Mouse (Mus musculus): ENCODE measurements around the gene Prdm16. TPM values are rescaled to one million over a fixed set of nuclear protein-coding genes. Genes with fewer than 3 reads are reported as not detected.

Gene Prdm16
- total RNA-seq, 2 experiments from 2014 or later, result 9.8 to 13.5 TPM

GRCm38 (mm10) chr4:154519470-154520037, 117.1 kb downstream of the Prdm16 start:
- DNase-seq (ENCODE audit: low spot score in 2 of 2), result no peak

DNA sequence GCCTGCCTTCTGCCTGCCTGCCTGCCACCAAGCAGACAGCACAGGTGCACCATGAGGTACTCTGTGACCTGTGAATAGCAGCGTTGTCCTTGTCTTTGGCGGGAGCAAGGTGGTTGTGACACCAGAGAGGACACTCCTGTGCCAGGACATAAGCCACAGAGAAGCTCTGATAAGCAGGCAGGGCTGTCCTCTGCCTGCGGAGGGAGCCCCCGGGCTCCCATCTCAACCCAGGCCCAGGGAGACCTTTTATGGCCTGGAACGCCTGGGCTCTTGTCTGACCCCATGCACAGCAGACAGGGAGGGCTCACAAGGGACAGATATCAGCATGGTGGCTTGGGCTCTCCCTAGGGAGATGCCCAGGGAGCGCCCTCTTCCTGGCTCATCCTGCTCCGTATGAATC, 118.7 kb downstream of the Prdm16 start:
- DNase-seq (ENCODE audit: low spot score in 2 of 2), result no peak

DNA sequence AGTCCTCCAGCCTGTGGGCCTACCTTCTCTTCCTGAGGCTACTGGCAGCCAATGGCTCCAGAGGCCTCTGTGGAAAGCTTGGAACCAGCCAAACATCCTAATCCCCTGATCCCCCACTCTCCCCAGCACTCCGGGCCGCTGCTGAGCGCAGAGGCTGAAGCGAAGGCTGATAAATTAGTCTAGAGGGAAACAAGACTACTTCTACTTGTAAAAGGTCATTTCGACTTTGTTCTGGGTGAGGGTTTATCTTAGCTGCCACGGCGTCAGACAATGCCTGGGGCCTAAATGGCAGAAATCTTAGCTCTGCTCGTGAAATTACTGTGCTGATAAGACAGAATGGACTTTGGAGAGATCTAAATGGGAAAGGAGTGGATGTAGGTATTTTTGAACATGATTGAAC, 120.2 kb downstream of the Prdm16 start:
- no peak for DNase-seq (ENCODE audit: low spot score in 2 of 2)

GRCm38 (mm10) chr4:154513664-154514063, 123.0 kb downstream of the Prdm16 start:
- DNase-seq (ENCODE audit: low spot score in 2 of 2), result no peak

DNA sequence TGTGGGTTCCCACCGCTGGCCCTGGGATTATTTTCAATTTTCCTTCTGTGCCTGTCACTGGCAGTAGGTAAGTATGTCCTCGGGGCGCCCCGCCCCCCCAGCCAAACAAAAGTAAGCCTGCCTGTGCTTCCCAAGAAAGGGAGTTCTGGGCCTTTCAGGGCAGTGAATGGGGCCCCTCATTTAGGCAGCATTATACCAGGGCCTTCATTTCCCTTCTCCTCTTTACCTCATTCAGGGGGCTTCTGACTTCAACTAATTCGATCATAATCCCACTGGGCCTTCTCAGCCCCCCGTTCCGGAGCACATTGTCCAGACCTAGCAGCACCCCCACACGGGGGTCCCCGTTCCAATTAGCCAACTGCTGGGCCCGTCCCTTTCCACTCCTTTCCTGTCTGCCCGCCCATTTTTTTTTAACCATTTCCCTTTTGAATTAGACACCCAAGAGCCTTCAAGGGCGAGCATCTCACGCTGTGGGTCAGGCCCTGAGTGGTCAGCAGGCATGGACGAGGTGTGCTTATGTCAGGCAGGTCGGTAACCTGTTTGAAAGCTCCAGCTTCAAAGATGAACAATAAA, 124.1 kb downstream of the Prdm16 start:
- DNase-seq (ENCODE audit: low spot score in 2 of 2), result no peak

DNA sequence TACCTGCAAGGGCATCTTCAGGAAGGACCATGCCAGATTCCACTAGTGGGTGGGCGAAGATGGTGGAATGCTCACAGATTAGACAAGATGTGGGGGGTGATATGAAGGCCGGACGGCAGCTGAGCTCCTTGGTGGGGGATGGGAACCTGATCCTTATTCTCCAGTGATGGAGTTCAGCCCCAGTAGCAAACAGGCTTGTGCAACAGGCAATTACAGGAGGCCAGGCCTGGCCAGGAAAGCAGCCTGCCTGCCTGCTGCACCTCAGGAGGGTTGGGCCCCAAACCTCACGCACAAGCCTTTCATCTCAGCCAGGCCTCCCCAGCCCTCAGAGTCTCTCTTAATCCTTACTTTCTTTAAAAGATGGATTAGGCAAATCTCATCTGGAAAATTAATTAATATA, 124.9 kb downstream of the Prdm16 start:
- no peak for DNase-seq (ENCODE audit: low spot score in 2 of 2)

- peak; percentile 56 to 67 for DNase-seq (ENCODE audit: low spot score in 2 of 2)
Observed at GRCm38 (mm10) chr4:154506774-154507435, 129.8 kb downstream of the Prdm16 start.

DNA sequence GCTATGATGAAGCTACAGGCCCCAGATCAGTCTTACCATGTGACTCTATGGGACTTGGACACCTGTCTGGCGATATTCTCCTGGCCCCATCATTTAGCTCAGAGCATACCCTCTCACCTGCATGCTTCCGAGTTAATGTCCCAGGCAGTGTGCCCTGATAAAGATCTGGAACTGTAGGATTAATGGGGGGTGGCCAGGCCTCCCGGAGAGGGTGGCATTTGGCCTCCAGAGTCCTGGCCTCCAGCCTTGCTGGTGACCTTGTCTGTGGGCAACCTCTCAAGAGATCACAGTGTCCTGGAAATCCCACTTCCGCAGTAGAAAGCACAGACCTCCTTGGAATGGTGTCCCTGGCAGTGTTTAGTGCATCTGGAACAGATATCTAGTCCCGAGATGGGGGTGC, 131.4 kb downstream of the Prdm16 start:
- no peak for DNase-seq (ENCODE audit: low spot score in 2 of 2)

DNA sequence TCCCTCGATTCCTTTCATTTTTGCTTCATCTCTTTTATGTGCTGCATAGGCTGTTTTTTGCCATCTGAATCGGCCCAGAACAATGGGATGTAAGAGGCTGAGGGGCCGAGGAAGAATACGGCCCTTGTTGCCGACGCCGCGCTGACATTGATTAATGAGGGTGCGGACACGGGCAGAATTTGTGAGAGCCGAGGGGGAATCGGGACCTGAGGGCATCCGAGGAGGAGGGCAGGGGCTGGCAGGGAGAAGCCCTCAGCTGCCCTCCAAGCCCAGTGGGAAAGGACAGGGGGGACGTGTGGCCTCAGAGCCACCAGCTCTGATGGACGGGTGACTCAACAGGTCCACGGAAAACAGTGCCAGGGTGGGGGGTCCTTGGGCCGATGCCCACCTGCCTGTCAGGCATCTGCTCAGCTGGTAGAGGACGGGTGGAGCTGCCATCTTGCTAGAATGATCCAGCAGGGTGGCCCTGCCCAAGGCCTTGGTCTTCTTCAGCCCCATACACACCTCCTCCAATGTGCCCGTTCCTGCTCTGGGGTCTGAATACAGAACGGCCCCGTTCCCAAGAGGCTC, 133.3 kb downstream of the Prdm16 start:
- peak; percentile 41 to 48 for DNase-seq (ENCODE audit: low spot score in 2 of 2)

GRCm38 (mm10) chr4:154502403-154503000, 134.2 kb downstream of the Prdm16 start:
- DNase-seq (ENCODE audit: low spot score in 2 of 2), result no peak

DNA sequence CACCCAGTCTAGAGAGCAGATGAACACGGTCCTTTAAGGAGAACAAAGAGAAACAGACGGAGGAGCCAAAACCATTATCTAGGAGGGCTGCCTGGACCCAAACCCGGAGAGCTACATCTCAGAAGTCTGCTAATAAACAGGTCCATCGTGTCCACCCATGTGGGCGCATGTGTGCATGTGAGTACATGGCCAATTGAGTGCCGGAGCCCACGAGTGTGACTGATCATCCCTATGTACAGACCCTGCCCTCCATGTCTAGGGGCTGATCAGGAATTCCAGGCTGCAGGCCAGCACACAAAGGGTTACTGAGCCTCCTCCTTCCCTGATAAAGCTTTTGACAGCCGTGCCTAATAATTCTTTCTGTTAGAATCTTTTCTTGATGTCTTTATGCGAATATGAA, 136.0 kb downstream of the Prdm16 start:
- DNase-seq (ENCODE audit: low spot score in 2 of 2), result no peak

GRCm38 (mm10) chr4:154499701-154500523, 136.8 kb downstream of the Prdm16 start:
- DNase-seq (ENCODE audit: low spot score in 2 of 2), result peak; percentile 82 to 86

GRCm38 (mm10) chr4:154497423-154498175, 139.1 kb downstream of the Prdm16 start:
- no peak for DNase-seq (ENCODE audit: low spot score in 2 of 2)

DNA sequence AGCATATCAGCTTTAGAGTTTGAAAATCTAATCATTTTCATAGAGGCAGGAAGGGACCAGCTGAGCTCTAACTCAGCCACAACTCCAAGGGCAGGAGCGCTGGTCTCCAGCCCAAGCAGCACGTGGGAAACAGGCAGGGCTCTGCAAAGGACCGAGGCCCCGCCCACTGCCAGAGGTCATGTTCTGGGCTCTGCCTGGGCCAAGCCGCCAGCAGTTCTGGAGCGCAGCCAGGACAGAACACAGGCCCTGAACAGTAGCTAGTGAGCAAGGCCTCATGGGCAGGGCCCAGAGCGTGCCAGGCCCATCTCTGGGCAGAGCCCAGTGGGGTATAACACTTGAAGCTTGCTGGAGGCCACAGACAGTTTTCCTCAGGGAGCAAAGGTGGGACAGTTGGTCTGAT, 139.7 kb downstream of the Prdm16 start:
- DNase-seq (ENCODE audit: low spot score in 2 of 2), result peak; percentile 77 to 83

GRCm38 (mm10) chr4:154496522-154496921, 140.2 kb downstream of the Prdm16 start:
- no peak for DNase-seq (ENCODE audit: low spot score in 2 of 2)

GRCm38 (mm10) chr4:154493996-154494395, 142.7 kb downstream of the Prdm16 start:
- DNase-seq (ENCODE audit: low spot score in 2 of 2), result no peak

GRCm38 (mm10) chr4:154492714-154493121, 144.0 kb downstream of the Prdm16 start:
- DNase-seq (ENCODE audit: low spot score in 2 of 2), result no peak

DNA sequence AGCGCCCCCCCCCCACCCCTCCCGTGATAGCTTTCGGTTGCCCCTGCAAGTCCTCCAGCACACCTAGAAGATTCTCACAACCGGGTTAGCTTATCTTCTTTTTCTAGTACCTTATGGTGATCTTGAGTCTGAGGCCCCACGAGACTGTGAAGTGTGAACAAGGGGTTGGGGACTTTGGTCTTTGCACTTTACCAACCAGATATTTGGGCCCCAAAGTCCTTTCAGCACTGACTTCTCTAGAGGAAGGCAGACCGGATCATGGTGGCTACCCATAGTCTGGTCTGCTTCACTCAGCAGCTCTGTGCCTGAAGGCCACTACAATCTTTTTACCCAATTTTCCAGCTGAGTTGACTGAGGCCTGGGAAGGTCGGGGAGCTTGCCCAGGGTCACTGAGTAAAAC, 144.4 kb downstream of the Prdm16 start:
- DNase-seq (ENCODE audit: low spot score in 2 of 2), result no peak

DNA sequence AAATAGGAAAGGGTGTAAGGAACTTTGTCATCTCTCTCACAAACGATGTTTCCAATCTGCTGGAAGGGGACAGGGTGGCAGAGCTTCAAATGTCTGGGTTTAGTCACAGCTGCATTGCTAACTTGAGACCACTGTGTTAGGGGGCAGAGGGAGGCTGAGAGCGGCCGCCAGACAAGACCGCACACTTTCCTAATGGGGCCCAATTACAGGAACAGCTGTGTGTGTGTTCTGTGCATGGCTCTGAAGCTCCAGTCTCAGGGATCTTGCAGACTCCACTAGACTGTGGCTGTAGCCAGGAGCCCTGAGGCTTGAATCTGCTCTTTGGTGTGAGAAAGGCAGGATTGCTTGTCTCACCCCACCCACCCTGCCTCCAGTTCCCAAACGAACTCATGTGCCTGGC, 148.6 kb downstream of the Prdm16 start:
- no peak for DNase-seq (ENCODE audit: low spot score in 2 of 2)

- no peak for DNase-seq (ENCODE audit: low spot score in 2 of 2)
Observed at GRCm38 (mm10) chr4:154482695-154483094, 154.0 kb downstream of the Prdm16 start.
